Mouse (Mus musculus) cerebellum, adult 2 months (tissue): ENCODE results near the gene Popdc3.

Source experiments
- CTCF ChIP-seq: fragments of 200-500 bp; IDR thresholded peaks from 2 replicates; pipeline ENCODE4 v1.5.1; 2011; ENCODE audit warnings: low read depth, mild to moderate bottlenecking, control low read depth, low read length, moderate library complexity, borderline replicate concordance; ENCODE audit not compliant: insufficient read depth
- POLR2A ChIP-seq: fragments of 200-500 bp; IDR thresholded peaks from 2 replicates; pipeline ENCODE4 v1.6.1; 2011; ENCODE audit warnings: low read length, control low read depth, borderline replicate concordance; ENCODE audit not compliant: insufficient read depth

DNA sequence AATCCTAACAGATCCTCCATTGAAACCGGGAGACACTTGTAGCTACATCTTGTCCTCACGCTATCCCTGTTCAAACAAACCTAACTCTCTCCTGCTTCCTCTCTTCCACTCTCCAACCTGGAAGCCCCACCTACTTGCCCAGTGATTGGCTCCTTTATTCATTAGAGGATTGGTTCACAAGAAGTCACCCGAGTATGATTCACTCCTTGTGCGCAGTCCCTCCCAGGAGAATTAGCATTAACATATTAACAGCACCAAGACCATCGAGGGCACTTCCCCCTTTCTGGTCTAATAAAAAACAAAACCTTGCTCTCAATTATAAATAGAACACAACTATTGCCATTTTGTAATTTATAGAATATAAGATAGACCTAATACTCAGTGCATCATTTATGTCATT is 117.2 kb downstream of the Popdc3 start:
- TF ChIP-seq CTCF: no peak
- no peak for TF ChIP-seq POLR2A
